Mouse (Mus musculus) spleen, adult 2 months (tissue): ENCODE results near the gene Cryga. TPM values are rescaled to one million over a fixed set of nuclear protein-coding genes. Genes with fewer than 3 reads are reported as not detected.

ENCODE experiments used
- DNase-seq, 2 experiments: peaks; one replicate each; pipeline versions ENCODE4 v3.0.0 to v3.0.0-alpha.2; 2012 to 2021; ENCODE audit warnings: low spot score in 2 of 2, low read depth in 1 of 2
- H3K27ac ChIP-seq: fragments of 200-500 bp; 2 replicates; pipeline ENCODE4 v1.5.1; 2012; ENCODE audit warnings: low read length, inconsistent platforms; ENCODE audit not compliant: insufficient read depth
- H3K27me3 ChIP-seq: fragments of 200-500 bp; 2 replicates; pipeline ENCODE4 v1.6.1; 2012; ENCODE audit warnings: mild to moderate bottlenecking, moderate library complexity, low read length, inconsistent platforms; ENCODE audit not compliant: control insufficient read depth, insufficient read depth
- H3K36me3 ChIP-seq: fragments of 200-500 bp; 2 replicates; pipeline ENCODE4 v1.6.1; 2012; ENCODE audit warnings: mild to moderate bottlenecking, low read length, inconsistent platforms; ENCODE audit not compliant: control insufficient read depth, insufficient read depth
- H3K4me1 ChIP-seq: fragments of 200-500 bp; 2 replicates; pipeline ENCODE4 v1.6.1; 2011; ENCODE audit warnings: inconsistent platforms; ENCODE audit not compliant: control insufficient read depth, insufficient read depth, insufficient read length
- H3K4me3 ChIP-seq: fragments of 200-500 bp; 2 replicates; pipeline ENCODE4 v1.5.1; 2011; ENCODE audit warnings: mild to moderate bottlenecking, inconsistent platforms; ENCODE audit not compliant: insufficient read depth, insufficient read length; ENCODE audit errors: extremely low read depth
- CTCF ChIP-seq: fragments of 200-500 bp; IDR thresholded peaks from 2 replicates; pipeline ENCODE4 v1.5.1; 2011; ENCODE audit warnings: mild to moderate bottlenecking, inconsistent platforms; ENCODE audit not compliant: insufficient read depth, insufficient read length, insufficient replicate concordance; ENCODE audit errors: extremely low read depth
- POLR2A ChIP-seq: fragments of 200-500 bp; IDR thresholded peaks from 2 replicates; pipeline ENCODE4 v1.6.1; 2011; ENCODE audit warnings: low read depth, low read length, inconsistent platforms
- WGBS: fragments of 180-500 bp; shearing (Covaris S2); methylation state at CpG from one replicate; pipeline ENCODE4 v1.1.7; 2018; 5-methylcytosine and 5-hydroxymethylcytosine counted together
- polyA plus RNA-seq: library from polyadenylated mRNA; depleted of rRNA; stranded (reverse); fragments of >200 nt; gene quantifications from 2 replicates; pipeline ENCODE4 v1.2.3, GENCODE M21; 2012

The Cryga gene
- polyA plus RNA-seq, 1 experiment, result not detected

DNA sequence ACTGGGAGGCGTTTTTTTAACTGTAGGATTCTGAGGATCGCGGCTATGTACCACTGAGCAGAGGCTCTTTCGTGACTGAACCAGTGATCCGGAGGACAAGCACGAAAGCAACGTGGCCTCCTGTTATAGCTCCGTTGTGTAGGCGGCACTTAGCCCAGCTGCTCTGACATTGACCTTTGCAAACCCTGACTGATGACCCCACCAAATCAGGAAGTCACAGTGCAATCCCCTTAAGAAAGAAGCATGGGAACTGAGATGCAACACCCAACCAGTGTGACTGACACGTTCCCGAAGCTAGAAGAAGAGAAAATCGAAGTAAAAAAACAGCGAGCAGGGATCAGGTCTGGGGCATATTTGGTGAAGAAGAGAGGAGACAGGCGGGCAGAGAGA is 9.6 kb upstream of the Cryga start:
- TF ChIP-seq CTCF (no peak), POLR2A (no peak)
- Histone ChIP-seq H3K27me3 (no peaks in the 10 kb centered on the region), H3K4me1 (no peaks in the 10 kb centered on the region), H3K36me3 (no peaks in the 10 kb centered on the region), H3K4me3 (no peak overlapping the region), H3K27ac (peak overlapping the region; percentile 65)
- 56% methylated on average over 14 of the region's 14 CpGs for WGBS
- no peak for DNase-seq

DNA sequence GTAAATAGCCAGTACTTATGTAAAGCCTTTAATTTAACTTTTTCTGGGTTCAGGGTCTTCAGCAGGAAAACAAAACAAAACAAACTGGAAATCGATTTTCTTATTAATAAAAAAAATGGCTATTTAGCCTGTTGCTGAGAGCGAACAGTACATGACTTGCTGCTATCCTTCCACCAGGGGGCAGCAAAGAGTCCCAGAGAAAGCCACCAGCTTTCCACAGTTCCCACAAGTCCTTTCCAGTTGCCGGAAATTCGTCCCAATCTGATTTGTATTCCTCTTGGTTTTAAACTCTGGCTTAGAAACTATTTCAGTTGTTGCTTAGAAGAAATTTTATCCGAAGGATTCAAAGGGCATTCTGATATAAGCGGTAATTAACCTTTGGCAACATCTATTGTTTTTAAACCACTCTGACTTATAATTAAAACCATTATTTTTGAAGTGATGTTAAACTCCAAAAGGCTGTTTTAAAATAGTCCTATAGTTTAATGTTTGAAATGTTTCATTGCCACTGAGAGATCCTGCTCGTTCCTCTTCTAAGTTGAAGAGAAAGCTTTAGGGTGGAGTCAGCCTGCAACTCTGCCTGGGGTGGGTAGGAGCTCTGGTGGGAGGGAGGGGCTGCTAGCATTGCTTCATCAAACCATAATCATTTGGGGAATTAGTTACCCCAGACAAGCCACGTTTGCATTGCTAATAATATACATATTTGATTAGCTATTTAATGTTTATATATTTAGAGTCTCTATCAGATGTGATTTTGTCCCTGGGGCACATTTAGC is 9.0 kb upstream of the Cryga start:
- TF ChIP-seq POLR2A (no peak), CTCF (peak; percentile 69; the same call in 1 of the 2 replicates)
- peak; percentile 7 to 23 for DNase-seq
- Histone ChIP-seq H3K27ac (no peak overlapping the region), H3K27me3 (no peaks in the 10 kb centered on the region), H3K4me3 (no peak overlapping the region; the same call in 1 of the 2 replicates), H3K4me1 (no peaks in the 10 kb centered on the region), H3K36me3 (no peaks in the 10 kb centered on the region)
- WGBS, result 24% methylated on average over 8 of the region's 8 CpGs

DNA sequence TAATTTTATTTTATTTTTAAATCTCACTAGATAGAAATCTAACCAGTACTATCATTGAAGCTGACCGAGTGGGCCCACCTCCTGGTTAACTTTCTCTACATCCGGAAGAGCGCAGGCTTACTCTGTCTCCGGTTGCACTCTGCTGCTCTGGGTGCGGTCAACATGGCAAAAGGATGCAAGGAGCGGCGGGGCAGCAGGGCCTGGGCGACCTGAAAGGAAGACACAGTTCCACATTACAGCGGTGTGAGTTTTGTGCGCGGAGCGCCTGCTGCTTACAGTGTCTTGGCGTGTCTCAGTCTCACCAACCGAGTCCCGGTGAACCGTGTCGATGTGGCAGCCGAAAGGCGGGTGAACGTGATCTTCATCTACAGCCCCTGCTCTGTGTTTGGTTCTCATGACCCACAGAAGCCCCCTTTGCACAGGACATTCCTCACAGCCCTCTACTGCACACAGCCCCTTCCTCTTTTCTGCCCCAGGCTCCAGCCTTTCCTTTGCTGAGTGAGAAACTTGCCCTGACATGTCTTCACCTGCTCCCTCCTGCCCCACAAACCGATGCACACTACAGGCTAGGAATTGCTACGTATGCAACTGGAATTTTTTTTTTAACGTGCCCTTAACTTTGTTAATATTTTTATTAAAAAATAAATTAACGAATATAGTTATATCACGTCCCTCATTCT is 6.7 kb upstream of the Cryga start:
- H3K27me3 ChIP-seq, result no peaks in the 10 kb centered on the region
- H3K27ac ChIP-seq, result no peak overlapping the region
- WGBS, result 90% methylated on average over 25 of the region's 25 CpGs
- no peak for TF ChIP-seq CTCF
- TF ChIP-seq POLR2A, result no peak
- no peaks in the 10 kb centered on the region for H3K4me1 ChIP-seq
- no peak overlapping the region for H3K4me3 ChIP-seq
- DNase-seq, result no peak
- H3K36me3 ChIP-seq, result no peaks in the 10 kb centered on the region

DNA sequence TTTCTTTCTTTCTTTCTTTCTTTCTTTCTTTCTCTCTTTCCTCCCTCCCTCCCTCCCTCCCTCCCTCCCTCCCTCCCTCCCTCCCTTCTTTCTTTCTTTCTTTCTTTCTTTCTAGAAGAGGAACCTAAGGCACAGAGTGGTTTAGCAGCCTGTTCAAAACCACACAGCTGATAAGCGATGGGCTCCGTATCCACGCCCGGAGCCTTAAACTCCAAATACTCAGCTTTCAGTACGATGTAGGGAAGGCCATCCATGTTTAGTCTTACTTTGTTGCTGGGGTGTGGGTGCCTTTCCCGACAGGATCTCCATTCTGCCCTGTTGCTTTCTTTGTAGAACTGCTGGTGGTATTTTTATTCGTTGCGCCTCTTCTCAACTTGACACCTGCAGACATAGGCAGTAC is 6.0 kb upstream of the Cryga start:
- TF ChIP-seq CTCF (no peak), POLR2A (no peak)
- 85% methylated on average over 8 of the region's 8 CpGs for WGBS
- no peak overlapping the region for H3K4me3 ChIP-seq
- no peaks in the 10 kb centered on the region for H3K27me3 ChIP-seq
- no peak for DNase-seq
- no peaks in the 10 kb centered on the region for H3K36me3 ChIP-seq
- no peaks in the 10 kb centered on the region for H3K4me1 ChIP-seq
- no peak overlapping the region for H3K27ac ChIP-seq

DNA sequence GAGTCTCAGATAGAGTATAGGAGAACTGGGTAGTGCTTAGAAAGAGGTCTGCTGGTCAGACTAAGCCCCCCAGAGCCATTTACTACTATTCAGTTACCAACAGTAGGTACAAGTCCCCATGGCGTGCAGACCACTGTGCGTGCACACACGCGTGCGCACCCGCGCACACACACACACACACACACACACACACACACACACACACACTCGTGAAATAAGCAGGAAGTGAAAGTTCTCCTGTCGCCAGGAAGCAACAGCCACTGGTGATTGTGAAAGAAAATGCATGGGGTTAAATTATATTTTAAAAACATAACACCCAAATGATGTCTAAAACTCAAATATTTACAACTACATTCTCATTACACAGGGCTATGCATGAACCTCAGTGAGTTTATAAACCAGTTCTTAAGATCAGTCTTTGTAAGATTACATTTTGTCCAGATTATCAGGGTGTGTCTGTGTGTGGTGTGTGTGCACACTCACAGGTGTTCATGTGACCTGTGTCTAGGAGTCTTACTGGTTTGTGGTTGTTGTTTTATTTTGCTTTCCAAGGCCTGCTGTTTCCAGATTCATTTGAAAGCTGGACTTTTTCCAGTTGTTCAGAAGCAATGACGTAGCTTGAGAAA is 4.6 kb upstream of the Cryga start:
- DNase-seq, result no peak
- no peak overlapping the region for H3K27ac ChIP-seq
- 65% methylated on average over 10 of the region's 10 CpGs for WGBS
- H3K4me3 ChIP-seq, result no peak overlapping the region
- H3K4me1 ChIP-seq, result no peaks in the 10 kb centered on the region
- H3K36me3 ChIP-seq, result no peaks in the 10 kb centered on the region
- TF ChIP-seq CTCF, result no peak
- TF ChIP-seq POLR2A, result no peak
- no peaks in the 10 kb centered on the region for H3K27me3 ChIP-seq

DNA sequence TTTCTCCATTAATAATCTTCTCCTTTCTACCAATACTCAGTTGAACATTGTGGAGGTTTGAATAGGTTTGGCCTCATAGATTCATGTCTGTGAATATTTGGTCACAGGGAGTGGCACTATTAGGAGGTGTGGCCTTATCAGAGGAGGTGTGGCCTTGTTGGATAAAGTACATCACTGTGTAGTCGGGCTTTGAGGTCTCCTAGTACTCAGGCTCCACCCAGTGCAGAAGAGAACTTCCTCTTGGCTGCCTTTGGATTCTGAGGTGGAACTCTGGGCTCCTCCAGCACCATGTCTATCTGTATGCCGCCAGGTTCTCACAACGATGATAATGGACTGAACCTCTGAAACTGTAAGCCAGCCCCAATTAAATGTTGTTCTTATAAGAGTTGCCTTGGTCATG is 6.2 kb downstream of the Cryga start:
- Histone ChIP-seq H3K36me3 (no peaks in the 10 kb centered on the region), H3K27ac (no peak overlapping the region), H3K4me1 (no peaks in the 10 kb centered on the region), H3K27me3 (no peaks in the 10 kb centered on the region), H3K4me3 (no peak overlapping the region)
- no peak for DNase-seq
- TF ChIP-seq CTCF (no peak), POLR2A (no peak)
- WGBS, result 76% methylated on average over 3 of the region's 3 CpGs

DNA sequence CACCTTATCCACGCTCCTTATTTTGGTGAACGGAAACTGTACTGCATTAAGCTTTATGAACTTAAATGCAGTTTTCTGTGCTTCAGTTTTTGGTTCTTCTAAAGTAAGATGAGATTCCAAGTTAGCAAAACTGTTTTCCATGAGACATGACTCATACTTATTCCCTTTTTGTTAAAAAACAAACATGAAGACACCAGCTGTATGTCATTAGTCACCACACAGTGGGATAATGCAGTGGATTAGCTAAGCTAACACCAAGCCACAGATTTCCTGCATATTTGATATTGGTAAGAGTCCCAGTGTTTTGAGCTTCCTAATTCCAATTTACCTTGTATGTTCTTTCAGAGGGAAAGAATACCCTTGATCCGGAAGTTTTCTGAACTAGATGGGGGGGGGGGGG is 11.6 kb downstream of the Cryga start:
- Histone ChIP-seq H3K36me3 (no peaks in the 10 kb centered on the region), H3K27me3 (no peaks in the 10 kb centered on the region), H3K4me1 (no peaks in the 10 kb centered on the region), H3K4me3 (no peak overlapping the region), H3K27ac (no peak overlapping the region)
- 92% methylated on average over 3 of the region's 3 CpGs for WGBS
- DNase-seq, result no peak
- TF ChIP-seq CTCF, result no peak
- no peak for TF ChIP-seq POLR2A
